Mouse (Mus musculus) stomach, postnatal 0 days (tissue): Measurements from ENCODE around the gene Sirt4. TPM values are rescaled to one million over a fixed set of nuclear protein-coding genes. Genes with fewer than 3 reads are reported as not detected.

Source experiments
- ATAC-seq: fragments of 200-750 bp; cut with Nextera tagmentation; 2 replicates; pipeline ENCODE4 v1.8.0; 2017; ENCODE audit not compliant: low FRiP score, low TSS enrichment
- DNase-seq: peaks from one replicate; pipeline ENCODE4 v3.0.0-alpha.2; 2016; ENCODE audit warnings: low spot score
- H3K27ac ChIP-seq: fragments of 300-500 bp; sonication (generic); replicated peaks from 2 replicates; pipeline ENCODE4 v1.5.1; 2014; ENCODE audit warnings: mild to moderate bottlenecking, control low read depth
- H3K27me3 ChIP-seq: fragments of 300-500 bp; sonication (generic); 2 replicates; pipeline ENCODE4 v1.6.1; 2014; ENCODE audit warnings: low read length; ENCODE audit not compliant: control insufficient read depth, insufficient read depth
- H3K36me3 ChIP-seq: fragments of 300-500 bp; sonication (generic); 2 replicates; pipeline ENCODE4 v1.6.1; 2014; ENCODE audit warnings: low read length, mixed read lengths; ENCODE audit not compliant: control insufficient read depth, insufficient read depth
- H3K4me1 ChIP-seq: fragments of 300-500 bp; sonication (generic); replicated peaks from 2 replicates; pipeline ENCODE4 v1.6.1; 2014; ENCODE audit warnings: antibody characterized with exemption; ENCODE audit not compliant: control insufficient read depth, insufficient read depth
- H3K4me2 ChIP-seq: fragments of 300-500 bp; sonication (generic); replicated peaks from 2 replicates; pipeline ENCODE4 v1.6.1; 2014; ENCODE audit warnings: low read depth, mild to moderate bottlenecking, control low read depth, moderate library complexity
- H3K4me3 ChIP-seq: fragments of 300-500 bp; sonication (generic); 2 replicates; pipeline ENCODE4 v1.5.1; 2014; ENCODE audit warnings: low read depth, low read length, control low read depth
- H3K9ac ChIP-seq: fragments of 300-500 bp; sonication (generic); 2 replicates; pipeline ENCODE4 v1.6.1; 2014; ENCODE audit warnings: mild to moderate bottlenecking, low read length, control low read depth, mixed read lengths
- H3K9me3 ChIP-seq: fragments of 300-500 bp; sonication (generic); 2 replicates; pipeline ENCODE4 v1.6.1; 2016; ENCODE audit warnings: low read length; ENCODE audit not compliant: control insufficient read depth
- CTCF ChIP-seq: IDR thresholded peaks from 2 replicates; pipeline ENCODE4 v1.5.1; 2016; ENCODE audit warnings: antibody characterized with exemption, low read depth, mild to moderate bottlenecking, moderate library complexity
- EP300 ChIP-seq: optimal IDR thresholded peaks from 2 replicates; pipeline ENCODE3; 2016; ENCODE audit warnings: antibody characterized with exemption
- WGBS: fragments of 180-500 bp; shearing (Covaris S2); extraction: QIAGEN DNeasy Blood & Tissue Kit; methylation state at CpG from one replicate; pipeline ENCODE4 v1.1.7; 2014; 5-methylcytosine and 5-hydroxymethylcytosine counted together
- polyA plus RNA-seq: library from polyadenylated mRNA; unstranded; fragments of >200 nt; fragmentation: Nextera tagmentation; extraction: Ambion mirVana; gene quantifications from 2 replicates; pipeline ENCODE4 v1.2.1, GENCODE M21; 2015

The Sirt4 gene
- polyA plus RNA-seq, 1 experiment from 2014 or later, result 11.5 TPM

- no peak for ATAC-seq
- no peaks in the 10 kb centered on the region for H3K27me3 ChIP-seq
- DNase-seq, result no peak
- TF ChIP-seq EP300 (no peak), CTCF (no peak)
- WGBS, result 58% methylated on average over 2 of the region's 2 CpGs
- no peak overlapping the region for H3K9ac ChIP-seq
- H3K4me3 ChIP-seq, result no peak overlapping the region
- H3K4me2 ChIP-seq, result no peak overlapping the region
- H3K9me3 ChIP-seq, result no peaks in the 10 kb centered on the region
- peaks cover 6% of the 10 kb centered on the region; the same call in 1 of the 2 replicates for H3K4me1 ChIP-seq
- no peaks in the 10 kb centered on the region for H3K36me3 ChIP-seq
- no peak overlapping the region for H3K27ac ChIP-seq
Observed at GRCm38 (mm10) chr5:115437945-115438315, 46.6 kb downstream of the Sirt4 start.

GRCm38 (mm10) chr5:115437242-115437944, 47.1 kb downstream of the Sirt4 start:
- H3K27me3 ChIP-seq, result no peaks in the 10 kb centered on the region
- 60% methylated on average over 7 of the region's 7 CpGs for WGBS
- no peak overlapping the region for H3K9ac ChIP-seq
- no peak overlapping the region for H3K4me3 ChIP-seq
- peaks cover 6% of the 10 kb centered on the region; the same call in 1 of the 2 replicates for H3K4me1 ChIP-seq
- ATAC-seq (no peak), DNase-seq (no peak)
- no peaks in the 10 kb centered on the region for H3K36me3 ChIP-seq
- H3K27ac ChIP-seq, result no peak overlapping the region
- TF ChIP-seq CTCF (no peak), EP300 (no peak)
- H3K9me3 ChIP-seq, result no peaks in the 10 kb centered on the region
- peak overlapping the region; percentile 84; the same call in 1 of the 2 replicates for H3K4me2 ChIP-seq

- no peaks in the 10 kb centered on the region for H3K27me3 ChIP-seq
Observed at GRCm38 (mm10) chr5:115436421-115437124, 48.0 kb downstream of the Sirt4 start.

GRCm38 (mm10) chr5:115435755-115436379, 48.7 kb downstream of the Sirt4 start:
- Histone ChIP-seq H3K36me3 (no peaks in the 10 kb centered on the region), H3K27me3 (no peaks in the 10 kb centered on the region), H3K4me3 (peak overlapping the region; percentile 35), H3K9ac (peak overlapping the region; percentile 74), H3K4me2 (peak overlapping the region; percentile 84), H3K27ac (peak overlapping the region; percentile 86), H3K4me1 (peaks cover 6% of the 10 kb centered on the region; the same call in 1 of the 2 replicates), H3K9me3 (no peaks in the 10 kb centered on the region)
- DNase-seq, result no peak
- TF ChIP-seq CTCF, result no peak
- no peak for TF ChIP-seq EP300
- ATAC-seq, result no peak
- 20% methylated on average over 8 of the region's 8 CpGs for WGBS

More at GRCm38 (mm10) chr5:115436421-115437124, 48.0 kb downstream of the Sirt4 start:
- Histone ChIP-seq H3K36me3 (no peaks in the 10 kb centered on the region), H3K9me3 (no peaks in the 10 kb centered on the region), H3K4me1 (peaks cover 6% of the 10 kb centered on the region; the same call in 1 of the 2 replicates), H3K27ac (peak overlapping the region; percentile 86), H3K4me3 (peak overlapping the region; percentile 35), H3K9ac (peak overlapping the region; percentile 74), H3K4me2 (peak overlapping the region; percentile 84)
- peak; percentile 75 for DNase-seq
- WGBS, result 2% methylated on average over 37 of the region's 43 CpGs
- no peak for TF ChIP-seq EP300
- peak; percentile 17; the same call in 1 of the 2 replicates for TF ChIP-seq CTCF
- peak; percentile 72 for ATAC-seq

GRCm38 (mm10) chr5:115434853-115435754, 49.4 kb downstream of the Sirt4 start:
- Histone ChIP-seq H3K4me2 (no peak overlapping the region), H3K9me3 (no peaks in the 10 kb centered on the region), H3K4me1 (peaks cover 6% of the 10 kb centered on the region; the same call in 1 of the 2 replicates), H3K27ac (no peak overlapping the region), H3K36me3 (no peaks in the 10 kb centered on the region), H3K27me3 (no peaks in the 10 kb centered on the region), H3K9ac (peak overlapping the region; percentile 27; the same call in 1 of the 2 replicates), H3K4me3 (no peak overlapping the region)
- no peak for DNase-seq
- no peak for TF ChIP-seq CTCF
- TF ChIP-seq EP300, result no peak
- ATAC-seq, result no peak
- 58% methylated on average over 14 of the region's 15 CpGs for WGBS
